Mouse (Mus musculus) midbrain, embryonic 14.5 days (tissue): ENCODE data around the gene Retsat. TPM values are rescaled to one million over a fixed set of nuclear protein-coding genes. Genes with fewer than 3 reads are reported as not detected.

Experiments used
- ATAC-seq: fragments of 200-750 bp; cut with Nextera tagmentation; 2 replicates; pipeline ENCODE4 v1.8.0; 2017; ENCODE audit warnings: moderate number of reproducible peaks, moderate library complexity; ENCODE audit not compliant: low FRiP score, low TSS enrichment
- DNase-seq: peaks from one replicate; pipeline ENCODE4 v3.0.0-alpha.2; 2015
- H3K27ac ChIP-seq: fragments of 300-500 bp; sonication (generic); replicated peaks from 2 replicates; pipeline ENCODE4 v1.5.1; 2014; ENCODE audit warnings: mild to moderate bottlenecking, low read depth, low read length, moderate library complexity
- H3K27me3 ChIP-seq: fragments of 300-500 bp; sonication (generic); 2 replicates; pipeline ENCODE4 v1.6.1; 2014; ENCODE audit warnings: low read length, control low read depth, mixed read lengths; ENCODE audit not compliant: control insufficient read depth, insufficient read depth
- H3K36me3 ChIP-seq: fragments of 300-500 bp; sonication (generic); 2 replicates; pipeline ENCODE4 v1.6.1; 2014; ENCODE audit warnings: low read length, control low read depth; ENCODE audit not compliant: control insufficient read depth, insufficient read depth
- H3K4me1 ChIP-seq: fragments of 300-500 bp; sonication (generic); 2 replicates; pipeline ENCODE4 v1.6.1; 2014; ENCODE audit warnings: mild to moderate bottlenecking, antibody characterized with exemption, low read length, control low read depth; ENCODE audit not compliant: control insufficient read depth, insufficient read depth
- H3K4me2 ChIP-seq: fragments of 300-500 bp; sonication (generic); 2 replicates; pipeline ENCODE4 v1.6.1; 2014; ENCODE audit warnings: mild to moderate bottlenecking, low read length, moderate library complexity
- H3K4me3 ChIP-seq: fragments of 300-500 bp; sonication (generic); replicated peaks from 2 replicates; pipeline ENCODE4 v1.5.1; 2014; ENCODE audit warnings: low read depth, low read length
- H3K9ac ChIP-seq: fragments of 300-500 bp; sonication (generic); replicated peaks from 2 replicates; pipeline ENCODE4 v1.6.1; 2014; ENCODE audit warnings: mild to moderate bottlenecking, low read length, moderate library complexity
- H3K9me3 ChIP-seq: fragments of 300-500 bp; sonication (generic); 2 replicates; pipeline ENCODE4 v1.6.1; 2016; ENCODE audit warnings: low read length, control low read depth, mixed read lengths; ENCODE audit not compliant: control insufficient read depth
- WGBS: fragments of 180-500 bp; shearing (Covaris S2); extraction: QIAGEN DNeasy Blood & Tissue Kit; methylation state at CpG from one replicate; pipeline ENCODE4 v1.1.7; 2014; 5-methylcytosine and 5-hydroxymethylcytosine counted together
- polyA plus RNA-seq: library from polyadenylated mRNA; unstranded; fragments of >200 nt; fragmentation: Nextera tagmentation; extraction: Ambion mirVana; gene quantifications from 2 replicates; pipeline ENCODE4 v1.2.1, GENCODE M21; 2014

Gene Retsat
- polyA plus RNA-seq, 1 experiment from 2014 or later = 5.1 TPM

GRCm38 (mm10) chr6:72562894-72563293 is 35.4 kb upstream of the Retsat start:
- Histone ChIP-seq H3K4me3 (no peak overlapping the region), H3K36me3 (0 out of 2 replicates have a peak, but pooled peaks cover under 1% of the 10 kb centered on the region), H3K4me2 (no peak overlapping the region), H3K27ac (no peak overlapping the region), H3K9ac (no peak overlapping the region), H3K4me1 (no peaks in the 10 kb centered on the region), H3K9me3 (no peaks in the 10 kb centered on the region), H3K27me3 (no peaks in the 10 kb centered on the region)
- no peak for DNase-seq
- 70% methylated on average over 5 of the region's 5 CpGs for WGBS
- ATAC-seq = no peak

GRCm38 (mm10) chr6:72565506-72565905 is 32.8 kb upstream of the Retsat start:
- Histone ChIP-seq H3K36me3 (0 out of 2 replicates have a peak, but pooled peaks cover 5% of the 10 kb centered on the region), H3K4me3 (no peak overlapping the region), H3K27me3 (no peaks in the 10 kb centered on the region), H3K27ac (no peak overlapping the region; the same call in 1 of the 2 replicates), H3K4me2 (0 out of 2 replicates have a peak overlapping the region, but pooled peaks have one; percentile 18), H3K9me3 (no peaks in the 10 kb centered on the region), H3K4me1 (no peaks in the 10 kb centered on the region), H3K9ac (peak overlapping the region; percentile 13; the same call in 1 of the 2 replicates)
- ATAC-seq (no peak), DNase-seq (no peak)
- 71% methylated on average over 7 of the region's 7 CpGs for WGBS

GRCm38 (mm10) chr6:72566044-72566443 is 32.2 kb upstream of the Retsat start:
- DNase-seq (peak; percentile 92), ATAC-seq (peak; percentile 83)
- no peaks in the 10 kb centered on the region for H3K4me1 ChIP-seq
- no peaks in the 10 kb centered on the region for H3K9me3 ChIP-seq
- 1% methylated on average over 4 of the region's 4 CpGs for WGBS
- no peak overlapping the region for H3K4me3 ChIP-seq
- no peaks in the 10 kb centered on the region for H3K27me3 ChIP-seq
- 0 out of 2 replicates have a peak, but pooled peaks cover 5% of the 10 kb centered on the region for H3K36me3 ChIP-seq
- H3K4me2 ChIP-seq = 0 out of 2 replicates have a peak overlapping the region, but pooled peaks have one; percentile 18
- H3K27ac ChIP-seq = no peak overlapping the region; the same call in 1 of the 2 replicates
- H3K9ac ChIP-seq = peak overlapping the region; percentile 13; the same call in 1 of the 2 replicates

GRCm38 (mm10) chr6:72567508-72567907 is 30.8 kb upstream of the Retsat start:
- 87% methylated on average over 5 of the region's 5 CpGs for WGBS
- H3K27me3 ChIP-seq = no peaks in the 10 kb centered on the region

GRCm38 (mm10) chr6:72568736-72569135 is 29.5 kb upstream of the Retsat start:
- no peak for ATAC-seq
- Histone ChIP-seq H3K9me3 (no peaks in the 10 kb centered on the region), H3K9ac (no peak overlapping the region)

More at GRCm38 (mm10) chr6:72567508-72567907, 30.8 kb upstream of the Retsat start:
- Histone ChIP-seq H3K9me3 (no peaks in the 10 kb centered on the region), H3K4me3 (no peak overlapping the region), H3K4me1 (no peaks in the 10 kb centered on the region), H3K27ac (no peak overlapping the region), H3K36me3 (0 out of 2 replicates have a peak, but pooled peaks cover 5% of the 10 kb centered on the region), H3K4me2 (no peak overlapping the region), H3K9ac (no peak overlapping the region)
- no peak for DNase-seq
- ATAC-seq = no peak

GRCm38 (mm10) chr6:72570644-72571397 is 27.5 kb upstream of the Retsat start:
- no peaks in the 10 kb centered on the region for H3K4me1 ChIP-seq
- DNase-seq = no peak
- no peak overlapping the region for H3K9ac ChIP-seq
- ATAC-seq = no peak
- H3K4me2 ChIP-seq = no peak overlapping the region
- H3K4me3 ChIP-seq = no peak overlapping the region
- WGBS = 85% methylated on average over 10 of the region's 10 CpGs
- no peak overlapping the region for H3K27ac ChIP-seq
- H3K9me3 ChIP-seq = no peaks in the 10 kb centered on the region
- H3K36me3 ChIP-seq = peaks cover 18% of the 10 kb centered on the region
- H3K27me3 ChIP-seq = no peaks in the 10 kb centered on the region

More at GRCm38 (mm10) chr6:72568736-72569135, 29.5 kb upstream of the Retsat start:
- no peak overlapping the region for H3K27ac ChIP-seq
- 0 out of 2 replicates have a peak, but pooled peaks cover 5% of the 10 kb centered on the region for H3K36me3 ChIP-seq
- 95% methylated on average over 10 of the region's 10 CpGs for WGBS
- DNase-seq = no peak
- H3K4me2 ChIP-seq = no peak overlapping the region
- H3K4me1 ChIP-seq = no peaks in the 10 kb centered on the region
- no peaks in the 10 kb centered on the region for H3K27me3 ChIP-seq
- no peak overlapping the region for H3K4me3 ChIP-seq

- no peak for DNase-seq
- peaks cover 21% of the 10 kb centered on the region for H3K36me3 ChIP-seq
These were observed 26.4 kb upstream of the Retsat start for GRCm38 (mm10) chr6:72571826-72572225.

GRCm38 (mm10) chr6:72576041-72576440 is 22.2 kb upstream of the Retsat start:
- ATAC-seq (no peak), DNase-seq (no peak)
- no peaks in the 10 kb centered on the region for H3K27me3 ChIP-seq
- H3K9ac ChIP-seq = no peak overlapping the region
- no peak overlapping the region for H3K4me2 ChIP-seq
- H3K27ac ChIP-seq = no peak overlapping the region
- no peak overlapping the region for H3K4me3 ChIP-seq
- WGBS = 96% methylated on average over 3 of the region's 3 CpGs
- no peaks in the 10 kb centered on the region for H3K9me3 ChIP-seq
- peaks cover 36% of the 10 kb centered on the region for H3K36me3 ChIP-seq
- no peaks in the 10 kb centered on the region for H3K4me1 ChIP-seq

More at GRCm38 (mm10) chr6:72571826-72572225, 26.4 kb upstream of the Retsat start:
- H3K4me2 ChIP-seq = no peak overlapping the region
- H3K27ac ChIP-seq = no peak overlapping the region
- no peaks in the 10 kb centered on the region for H3K9me3 ChIP-seq
- H3K4me1 ChIP-seq = no peaks in the 10 kb centered on the region
- no peak overlapping the region for H3K4me3 ChIP-seq
- WGBS = 50% methylated on average over 3 of the region's 3 CpGs
- ATAC-seq = no peak
- no peaks in the 10 kb centered on the region for H3K27me3 ChIP-seq
- no peak overlapping the region for H3K9ac ChIP-seq
